Mouse (Mus musculus): ENCODE results near the gene Dlgap5. TPM values are rescaled to one million over a fixed set of nuclear protein-coding genes. Genes with fewer than 3 reads are reported as not detected.
"Not testable (repeated sequence)": the region's sequence is repeated elsewhere in the genome, so short reads cannot be mapped to it uniquely, and the experiment has no call there.

Gene Dlgap5
- polyA plus RNA-seq (2014; fragmentation: Nextera tagmentation; extraction: Ambion mirVana) = 46.8 and 63.8 TPM in 2 replicates

GRCm38 (mm10) chr14:47417775-47418665, at the start of gene Dlgap5:
Dlgap5 (minus strand) TSS chr14:47418407.
- peak within 1 kb of the TSS; percentile 58 for H3K9ac ChIP-seq (ENCODE audit: low read depth, low read length)
- 2% methylated on average over 36 of the region's 36 CpGs for WGBS
- peaks cover 25% of the 10 kb centered on the region for H3K36me3 ChIP-seq (ENCODE audit: control insufficient read depth, insufficient read depth, low read length)
- peak within 1 kb of the TSS; percentile 63 for H3K4me2 ChIP-seq (replicated peaks; ENCODE audit: low read depth, low read length)
- no peaks in the 10 kb centered on the region for H3K9me3 ChIP-seq (ENCODE audit: control insufficient read depth, low read length)
- ATAC-seq (ENCODE audit: low FRiP score, low TSS enrichment) = peak; percentile 98
- H3K4me3 ChIP-seq (ENCODE audit: low read length) = peak within 1 kb of the TSS; percentile 57
- H3K27ac ChIP-seq (ENCODE audit: low read depth, low read length) = peak within 1 kb of the TSS; percentile 52
- peaks cover 9% of the 10 kb centered on the region; the same call in 1 of the 2 replicates for H3K4me1 ChIP-seq (ENCODE audit: control insufficient read depth, insufficient read depth, low read length)
- no peaks in the 10 kb centered on the region for H3K27me3 ChIP-seq (ENCODE audit: control insufficient read depth, insufficient read depth, low read length)

GRCm38 (mm10) chr14:47465468-47466175, 47.4 kb upstream of the Dlgap5 start:
- H3K4me1 ChIP-seq (ENCODE audit: control insufficient read depth, insufficient read depth, low read length) = no peaks in the 10 kb centered on the region
- ATAC-seq (ENCODE audit: low FRiP score, low TSS enrichment) = no peak
- no peaks in the 10 kb centered on the region for H3K9me3 ChIP-seq (ENCODE audit: control insufficient read depth, low read length)
- H3K36me3 ChIP-seq (ENCODE audit: control insufficient read depth, insufficient read depth, low read length) = no peaks in the 10 kb centered on the region
- H3K27ac ChIP-seq (ENCODE audit: low read depth, low read length) = no peak overlapping the region
- WGBS = 51% methylated on average over 7 of the region's 7 CpGs
- no peak overlapping the region for H3K4me3 ChIP-seq (ENCODE audit: low read length)
- H3K4me2 ChIP-seq (replicated peaks; ENCODE audit: low read depth, low read length) = no peak overlapping the region
- no peaks in the 10 kb centered on the region for H3K27me3 ChIP-seq (ENCODE audit: control insufficient read depth, insufficient read depth, low read length)
- H3K9ac ChIP-seq (ENCODE audit: low read depth, low read length) = no peak overlapping the region

GRCm38 (mm10) chr14:47464426-47464825, 46.2 kb upstream of the Dlgap5 start:
- no peak overlapping the region for H3K9ac ChIP-seq (ENCODE audit: low read depth, low read length)
- WGBS = 75% methylated on average over 10 of the region's 10 CpGs

GRCm38 (mm10) chr14:47462877-47463460, 44.8 kb upstream of the Dlgap5 start:
- no peak overlapping the region for H3K9ac ChIP-seq (ENCODE audit: low read depth, low read length)
- H3K27ac ChIP-seq (ENCODE audit: low read depth, low read length) = no peak overlapping the region
- no peak for ATAC-seq (ENCODE audit: low FRiP score, low TSS enrichment)
- no peaks in the 10 kb centered on the region for H3K27me3 ChIP-seq (ENCODE audit: control insufficient read depth, insufficient read depth, low read length)
- H3K4me1 ChIP-seq (ENCODE audit: control insufficient read depth, insufficient read depth, low read length) = no peaks in the 10 kb centered on the region
- no peaks in the 10 kb centered on the region for H3K9me3 ChIP-seq (ENCODE audit: control insufficient read depth, low read length)
- WGBS = 86% methylated on average over 9 of the region's 9 CpGs
- H3K36me3 ChIP-seq (ENCODE audit: control insufficient read depth, insufficient read depth, low read length) = no peaks in the 10 kb centered on the region
- no peak overlapping the region for H3K4me2 ChIP-seq (replicated peaks; ENCODE audit: low read depth, low read length)
- no peak overlapping the region for H3K4me3 ChIP-seq (ENCODE audit: low read length)

More at GRCm38 (mm10) chr14:47464426-47464825, 46.2 kb upstream of the Dlgap5 start:
- no peak for ATAC-seq (ENCODE audit: low FRiP score, low TSS enrichment)
- H3K4me1 ChIP-seq (ENCODE audit: control insufficient read depth, insufficient read depth, low read length) = no peaks in the 10 kb centered on the region
- H3K4me3 ChIP-seq (ENCODE audit: low read length) = no peak overlapping the region
- H3K9me3 ChIP-seq (ENCODE audit: control insufficient read depth, low read length) = no peaks in the 10 kb centered on the region
- H3K36me3 ChIP-seq (ENCODE audit: control insufficient read depth, insufficient read depth, low read length) = no peaks in the 10 kb centered on the region
- H3K27me3 ChIP-seq (ENCODE audit: control insufficient read depth, insufficient read depth, low read length) = no peaks in the 10 kb centered on the region
- no peak overlapping the region for H3K4me2 ChIP-seq (replicated peaks; ENCODE audit: low read depth, low read length)
- H3K27ac ChIP-seq (ENCODE audit: low read depth, low read length) = no peak overlapping the region

GRCm38 (mm10) chr14:47462453-47462852, 44.2 kb upstream of the Dlgap5 start:
- Histone ChIP-seq H3K9ac (ENCODE audit: low read depth, low read length) (no peak overlapping the region), H3K4me2 (replicated peaks; ENCODE audit: low read depth, low read length) (no peak overlapping the region), H3K9me3 (ENCODE audit: control insufficient read depth, low read length) (no peaks in the 10 kb centered on the region), H3K27ac (ENCODE audit: low read depth, low read length) (no peak overlapping the region), H3K27me3 (ENCODE audit: control insufficient read depth, insufficient read depth, low read length) (no peaks in the 10 kb centered on the region), H3K4me3 (ENCODE audit: low read length) (no peak overlapping the region), H3K36me3 (ENCODE audit: control insufficient read depth, insufficient read depth, low read length) (no peaks in the 10 kb centered on the region), H3K4me1 (ENCODE audit: control insufficient read depth, insufficient read depth, low read length) (no peaks in the 10 kb centered on the region)
- WGBS = 83% methylated on average over 4 of the region's 4 CpGs
- no peak for ATAC-seq (ENCODE audit: low FRiP score, low TSS enrichment)

- H3K27ac ChIP-seq (ENCODE audit: low read depth, low read length) = no peak overlapping the region
- no peaks in the 10 kb centered on the region for H3K36me3 ChIP-seq (ENCODE audit: control insufficient read depth, insufficient read depth, low read length)
- 89% methylated on average over 8 of the region's 8 CpGs for WGBS
- H3K4me2 ChIP-seq (replicated peaks; ENCODE audit: low read depth, low read length) = no peak overlapping the region
- no peak overlapping the region for H3K4me3 ChIP-seq (ENCODE audit: low read length)
- H3K4me1 ChIP-seq (ENCODE audit: control insufficient read depth, insufficient read depth, low read length) = no peaks in the 10 kb centered on the region
- H3K27me3 ChIP-seq (ENCODE audit: control insufficient read depth, insufficient read depth, low read length) = no peaks in the 10 kb centered on the region
- ATAC-seq (ENCODE audit: low FRiP score, low TSS enrichment) = no peak
- no peaks in the 10 kb centered on the region for H3K9me3 ChIP-seq (ENCODE audit: control insufficient read depth, low read length)
- no peak overlapping the region for H3K9ac ChIP-seq (ENCODE audit: low read depth, low read length)
Measured at GRCm38 (mm10) chr14:47461997-47462396, 43.8 kb upstream of the Dlgap5 start.

GRCm38 (mm10) chr14:47459556-47459955, 41.3 kb upstream of the Dlgap5 start:
- Histone ChIP-seq H3K4me1 (ENCODE audit: control insufficient read depth, insufficient read depth, low read length) (no peaks in the 10 kb centered on the region), H3K27ac (ENCODE audit: low read depth, low read length) (no peak overlapping the region), H3K36me3 (ENCODE audit: control insufficient read depth, insufficient read depth, low read length) (no peaks in the 10 kb centered on the region), H3K4me2 (replicated peaks; ENCODE audit: low read depth, low read length) (no peak overlapping the region), H3K9ac (ENCODE audit: low read depth, low read length) (no peak overlapping the region), H3K27me3 (ENCODE audit: control insufficient read depth, insufficient read depth, low read length) (no peaks in the 10 kb centered on the region), H3K9me3 (ENCODE audit: control insufficient read depth, low read length) (no peaks in the 10 kb centered on the region), H3K4me3 (ENCODE audit: low read length) (no peak overlapping the region)
- 70% methylated on average over 4 of the region's 4 CpGs for WGBS
- ATAC-seq (ENCODE audit: low FRiP score, low TSS enrichment) = no peak

GRCm38 (mm10) chr14:47450121-47450520, 31.9 kb upstream of the Dlgap5 start, which contains the start of gene Fbxo34:
Fbxo34 (plus strand) TSS chr14:47450421.
- not testable (repeated sequence) for H3K4me1 ChIP-seq (ENCODE audit: control insufficient read depth, insufficient read depth, low read length); H3K27me3 ChIP-seq (ENCODE audit: control insufficient read depth, insufficient read depth, low read length); H3K27ac ChIP-seq (ENCODE audit: low read depth, low read length); ATAC-seq (ENCODE audit: low FRiP score, low TSS enrichment); H3K36me3 ChIP-seq (ENCODE audit: control insufficient read depth, insufficient read depth, low read length); H3K9ac ChIP-seq (ENCODE audit: low read depth, low read length); H3K4me2 ChIP-seq (replicated peaks; ENCODE audit: low read depth, low read length); H3K4me3 ChIP-seq (ENCODE audit: low read length); H3K9me3 ChIP-seq (ENCODE audit: control insufficient read depth, low read length)
- 94% methylated on average over 2 of the region's 5 CpGs for WGBS

Measured in kidney, embryonic 14.5 days (tissue).